Mouse (Mus musculus) E14TG2a.4 (cell line): Measurements from ENCODE around the gene Hic2.

ENCODE experiments used
- CTCF ChIP-seq: conservative IDR thresholded peaks from 2 replicates; pipeline ENCODE4 v1.5.1; 2014; ENCODE audit warnings: low read length
- NANOG ChIP-seq: IDR thresholded peaks from 2 replicates; pipeline ENCODE4 v1.6.1; 2014; ENCODE audit warnings: borderline replicate concordance, low read length, mixed read lengths
- POU5F1 ChIP-seq: IDR thresholded peaks from 2 replicates; pipeline ENCODE4 v1.6.1; 2014; ENCODE audit warnings: low read length, borderline replicate concordance

DNA sequence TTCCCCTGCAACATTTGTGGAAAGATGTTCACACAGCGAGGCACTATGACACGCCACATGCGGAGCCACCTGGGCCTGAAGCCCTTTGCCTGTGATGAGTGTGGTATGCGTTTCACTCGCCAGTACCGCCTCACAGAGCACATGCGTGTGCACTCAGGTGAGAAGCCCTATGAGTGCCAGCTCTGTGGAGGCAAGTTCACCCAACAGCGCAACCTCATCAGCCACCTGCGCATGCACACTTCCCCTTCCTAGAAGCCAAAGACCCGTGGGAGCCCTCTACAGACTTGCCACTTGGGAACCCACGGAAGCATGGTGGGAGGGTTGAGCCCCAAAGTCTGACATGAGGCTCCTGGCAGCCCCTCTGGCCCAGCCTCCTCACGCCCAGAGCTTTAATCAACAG is 25.5 kb downstream of the Hic2 start:
- no peak for TF ChIP-seq CTCF
- no peak for TF ChIP-seq POU5F1
- no peak for TF ChIP-seq NANOG
